Mouse (Mus musculus): ENCODE measurements around the gene Trpm3. TPM values are rescaled to one million over a fixed set of nuclear protein-coding genes. Genes with fewer than 3 reads are reported as not detected.

The Trpm3 gene
- polyA plus RNA-seq, 1 experiment from 2014 or later: 0.37 TPM

DNA sequence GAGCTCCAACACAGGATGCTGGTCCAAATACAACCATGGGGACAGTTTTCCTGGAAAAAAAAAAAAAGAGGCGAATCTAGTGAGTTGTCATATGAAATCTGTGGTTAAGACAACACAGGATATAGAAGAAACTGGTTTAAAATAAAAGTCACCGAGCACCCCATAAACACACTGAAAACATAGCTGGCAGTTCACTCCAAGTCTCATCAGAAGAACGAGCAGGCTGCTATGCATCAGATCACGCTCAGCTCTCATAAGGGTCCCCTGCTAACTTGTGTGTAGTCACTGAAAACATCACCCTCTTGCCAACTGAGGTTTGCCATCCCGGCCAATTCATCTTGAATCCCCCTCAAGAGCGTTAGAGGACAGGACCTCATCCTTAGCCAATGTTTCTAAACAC lies 476.5 kb downstream of the Trpm3 start:
- Histone ChIP-seq H3K4me1 (replicated peaks; ENCODE audit: control insufficient read depth, insufficient read depth, low read length) (no peaks in the 10 kb centered on the region), H3K36me3 (ENCODE audit: control insufficient read depth, insufficient read depth, low read length) (no peaks in the 10 kb centered on the region), H3K4me2 (ENCODE audit: low read length) (no peak overlapping the region), H3K9me3 (ENCODE audit: control insufficient read depth, low read length) (no peaks in the 10 kb centered on the region; the same call in 1 of the 2 replicates), H3K27me3 (replicated peaks; ENCODE audit: control insufficient read depth, insufficient read depth, low read length) (no peaks in the 10 kb centered on the region), H3K27ac (ENCODE audit: low read depth) (no peak overlapping the region), H3K9ac (ENCODE audit: low read length) (no peak overlapping the region), H3K4me3 (ENCODE audit: low read depth, low read length) (no peak overlapping the region)
- no peak for DNase-seq (ENCODE audit: low spot score)
- ATAC-seq (replicated peaks; ENCODE audit: low FRiP score, low TSS enrichment, low read depth): no peak
- 82% methylated on average over 6 of the region's 6 CpGs for WGBS

DNA sequence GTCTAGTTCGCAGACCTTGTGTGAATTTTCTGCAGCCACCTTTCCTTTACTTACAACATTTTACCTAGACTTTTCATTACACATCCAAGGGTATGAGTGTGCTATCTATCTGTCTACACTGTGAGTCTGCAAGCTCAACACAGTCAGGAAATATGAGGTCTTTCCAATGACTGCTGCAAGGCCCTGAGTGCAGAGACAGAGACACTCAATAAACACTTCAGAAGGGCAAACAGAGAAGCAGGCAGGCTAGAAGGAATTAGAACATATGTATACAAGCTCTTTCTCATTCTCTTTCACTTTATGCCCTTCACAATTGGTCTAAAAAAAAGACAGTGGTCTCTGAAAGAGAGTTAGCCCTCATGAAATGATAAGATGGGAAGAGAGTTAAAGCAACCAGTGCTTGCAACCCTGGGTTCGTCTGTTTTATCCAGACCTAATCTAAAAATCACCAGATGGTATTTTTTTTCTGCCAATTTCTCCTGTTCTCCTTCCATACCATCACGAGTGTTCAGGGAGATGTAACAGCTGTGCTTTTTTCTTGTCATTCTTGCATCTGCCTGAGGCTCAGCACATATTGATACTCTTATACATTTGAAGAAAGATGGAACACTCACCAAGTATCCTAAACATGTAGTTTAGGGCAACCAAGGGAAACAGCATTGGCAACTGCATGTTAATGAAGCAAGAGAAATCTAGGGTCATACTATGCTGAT lies 486.1 kb downstream of the Trpm3 start:
- no peak overlapping the region for H3K27ac ChIP-seq (ENCODE audit: low read depth)
- no peak for ATAC-seq (replicated peaks; ENCODE audit: low FRiP score, low TSS enrichment, low read depth)
- 75% methylated on average over 3 of the region's 3 CpGs for WGBS
- H3K4me1 ChIP-seq (replicated peaks; ENCODE audit: control insufficient read depth, insufficient read depth, low read length): no peaks in the 10 kb centered on the region
- H3K36me3 ChIP-seq (ENCODE audit: control insufficient read depth, insufficient read depth, low read length): no peaks in the 10 kb centered on the region
- no peak overlapping the region for H3K4me3 ChIP-seq (ENCODE audit: low read depth, low read length)
- H3K9ac ChIP-seq (ENCODE audit: low read length): no peak overlapping the region
- H3K9me3 ChIP-seq (ENCODE audit: control insufficient read depth, low read length): no peaks in the 10 kb centered on the region
- H3K27me3 ChIP-seq (replicated peaks; ENCODE audit: control insufficient read depth, insufficient read depth, low read length): no peaks in the 10 kb centered on the region
- no peak for DNase-seq (ENCODE audit: low spot score)
- H3K4me2 ChIP-seq (ENCODE audit: low read length): no peak overlapping the region

- no peak for DNase-seq (ENCODE audit: low spot score)
- Histone ChIP-seq H3K9ac (ENCODE audit: low read length) (no peak overlapping the region), H3K36me3 (ENCODE audit: control insufficient read depth, insufficient read depth, low read length) (no peaks in the 10 kb centered on the region), H3K4me3 (ENCODE audit: low read depth, low read length) (no peak overlapping the region), H3K9me3 (ENCODE audit: control insufficient read depth, low read length) (no peaks in the 10 kb centered on the region), H3K4me2 (ENCODE audit: low read length) (no peak overlapping the region), H3K27me3 (replicated peaks; ENCODE audit: control insufficient read depth, insufficient read depth, low read length) (no peaks in the 10 kb centered on the region), H3K4me1 (replicated peaks; ENCODE audit: control insufficient read depth, insufficient read depth, low read length) (no peaks in the 10 kb centered on the region), H3K27ac (ENCODE audit: low read depth) (no peak overlapping the region)
- WGBS: 72% methylated on average over 3 of the region's 3 CpGs
- ATAC-seq (replicated peaks; ENCODE audit: low FRiP score, low TSS enrichment, low read depth): no peak
Measured at GRCm38 (mm10) chr19:22628878-22629277, 490.0 kb downstream of the Trpm3 start.

GRCm38 (mm10) chr19:22631316-22631715 lies 492.5 kb downstream of the Trpm3 start:
- DNase-seq (ENCODE audit: low spot score): no peak
- H3K4me2 ChIP-seq (ENCODE audit: low read length): no peak overlapping the region

GRCm38 (mm10) chr19:22635635-22636034 lies 496.8 kb downstream of the Trpm3 start:
- H3K36me3 ChIP-seq (ENCODE audit: control insufficient read depth, insufficient read depth, low read length): no peaks in the 10 kb centered on the region
- no peaks in the 10 kb centered on the region for H3K9me3 ChIP-seq (ENCODE audit: control insufficient read depth, low read length)
- H3K27ac ChIP-seq (ENCODE audit: low read depth): no peak overlapping the region
- H3K4me2 ChIP-seq (ENCODE audit: low read length): no peak overlapping the region
- WGBS: 40% methylated on average over 10 of the region's 10 CpGs
- no peak for DNase-seq (ENCODE audit: low spot score)
- H3K9ac ChIP-seq (ENCODE audit: low read length): no peak overlapping the region
- no peaks in the 10 kb centered on the region for H3K4me1 ChIP-seq (replicated peaks; ENCODE audit: control insufficient read depth, insufficient read depth, low read length)
- no peak overlapping the region for H3K4me3 ChIP-seq (ENCODE audit: low read depth, low read length)
- no peaks in the 10 kb centered on the region for H3K27me3 ChIP-seq (replicated peaks; ENCODE audit: control insufficient read depth, insufficient read depth, low read length)
- ATAC-seq (replicated peaks; ENCODE audit: low FRiP score, low TSS enrichment, low read depth): no peak

More at GRCm38 (mm10) chr19:22631316-22631715, 492.5 kb downstream of the Trpm3 start:
- Histone ChIP-seq H3K36me3 (ENCODE audit: control insufficient read depth, insufficient read depth, low read length) (no peaks in the 10 kb centered on the region), H3K9me3 (ENCODE audit: control insufficient read depth, low read length) (no peaks in the 10 kb centered on the region), H3K27me3 (replicated peaks; ENCODE audit: control insufficient read depth, insufficient read depth, low read length) (no peaks in the 10 kb centered on the region), H3K27ac (ENCODE audit: low read depth) (no peak overlapping the region), H3K4me1 (replicated peaks; ENCODE audit: control insufficient read depth, insufficient read depth, low read length) (no peaks in the 10 kb centered on the region), H3K9ac (ENCODE audit: low read length) (no peak overlapping the region), H3K4me3 (ENCODE audit: low read depth, low read length) (no peak overlapping the region)
- WGBS: 78% methylated on average over 6 of the region's 6 CpGs
- ATAC-seq (replicated peaks; ENCODE audit: low FRiP score, low TSS enrichment, low read depth): no peak

GRCm38 (mm10) chr19:22637786-22638185 lies 498.9 kb downstream of the Trpm3 start:
- DNase-seq (ENCODE audit: low spot score): no peak
- 83% methylated on average over 2 of the region's 2 CpGs for WGBS
- ATAC-seq (replicated peaks; ENCODE audit: low FRiP score, low TSS enrichment, low read depth): no peak
- Histone ChIP-seq H3K27me3 (replicated peaks; ENCODE audit: control insufficient read depth, insufficient read depth, low read length) (no peaks in the 10 kb centered on the region), H3K9ac (ENCODE audit: low read length) (no peak overlapping the region), H3K4me2 (ENCODE audit: low read length) (no peak overlapping the region), H3K9me3 (ENCODE audit: control insufficient read depth, low read length) (no peaks in the 10 kb centered on the region), H3K36me3 (ENCODE audit: control insufficient read depth, insufficient read depth, low read length) (no peaks in the 10 kb centered on the region), H3K27ac (ENCODE audit: low read depth) (no peak overlapping the region), H3K4me1 (replicated peaks; ENCODE audit: control insufficient read depth, insufficient read depth, low read length) (no peaks in the 10 kb centered on the region), H3K4me3 (ENCODE audit: low read depth, low read length) (no peak overlapping the region)

GRCm38 (mm10) chr19:22638394-22638954 lies 499.6 kb downstream of the Trpm3 start:
- Histone ChIP-seq H3K9me3 (ENCODE audit: control insufficient read depth, low read length) (no peaks in the 10 kb centered on the region), H3K36me3 (ENCODE audit: control insufficient read depth, insufficient read depth, low read length) (no peaks in the 10 kb centered on the region), H3K9ac (ENCODE audit: low read length) (no peak overlapping the region), H3K4me2 (ENCODE audit: low read length) (no peak overlapping the region), H3K27ac (ENCODE audit: low read depth) (no peak overlapping the region), H3K4me1 (replicated peaks; ENCODE audit: control insufficient read depth, insufficient read depth, low read length) (no peaks in the 10 kb centered on the region), H3K27me3 (replicated peaks; ENCODE audit: control insufficient read depth, insufficient read depth, low read length) (no peaks in the 10 kb centered on the region), H3K4me3 (ENCODE audit: low read depth, low read length) (no peak overlapping the region)
- DNase-seq (ENCODE audit: low spot score): no peak
- 71% methylated on average over 3 of the region's 3 CpGs for WGBS
- no peak for ATAC-seq (replicated peaks; ENCODE audit: low FRiP score, low TSS enrichment, low read depth)

- Histone ChIP-seq H3K4me2 (ENCODE audit: low read length) (no peak overlapping the region), H3K4me1 (replicated peaks; ENCODE audit: control insufficient read depth, insufficient read depth, low read length) (no peaks in the 10 kb centered on the region), H3K9me3 (ENCODE audit: control insufficient read depth, low read length) (no peaks in the 10 kb centered on the region), H3K36me3 (ENCODE audit: control insufficient read depth, insufficient read depth, low read length) (no peaks in the 10 kb centered on the region), H3K27me3 (replicated peaks; ENCODE audit: control insufficient read depth, insufficient read depth, low read length) (no peaks in the 10 kb centered on the region), H3K27ac (ENCODE audit: low read depth) (no peak overlapping the region), H3K9ac (ENCODE audit: low read length) (no peak overlapping the region), H3K4me3 (ENCODE audit: low read depth, low read length) (no peak overlapping the region)
- ATAC-seq (replicated peaks; ENCODE audit: low FRiP score, low TSS enrichment, low read depth): no peak
- DNase-seq (ENCODE audit: low spot score): no peak
- WGBS: 70% methylated on average over 2 of the region's 2 CpGs
Measured at GRCm38 (mm10) chr19:22642124-22642523, 503.3 kb downstream of the Trpm3 start.
